Mouse (Mus musculus): ENCODE measurements around the gene Slc31a2. TPM values are rescaled to one million over a fixed set of nuclear protein-coding genes. Genes with fewer than 3 reads are reported as not detected.

Slc31a2 gene
- polyA plus RNA-seq, 1 experiment: 8.8 TPM

- 89% methylated on average over 9 of the region's 9 CpGs for WGBS
- Histone ChIP-seq H3K27ac (ENCODE audit: insufficient read depth, low read depth, low read length) (no peak overlapping the region), H3K36me3 (ENCODE audit: control insufficient read depth, insufficient read depth, low read length) (peaks cover 10% of the 10 kb centered on the region; the same call in 1 of the 2 replicates), H3K27me3 (ENCODE audit: control insufficient read depth, insufficient read depth, low read length) (no peaks in the 10 kb centered on the region), H3K4me3 (ENCODE audit: low read depth, low read length) (no peak overlapping the region), H3K4me1 (ENCODE audit: control insufficient read depth, insufficient read depth, insufficient read length, low read length) (peaks cover 2% of the 10 kb centered on the region; the same call in 1 of the 2 replicates)
- TF ChIP-seq POLR2A (IDR thresholded peaks at IDR 0.05; ENCODE audit: low read depth, low read length): no peak
- no peak for TF ChIP-seq CTCF (IDR thresholded peaks at IDR 0.05; ENCODE audit: extremely low read depth, insufficient read length, insufficient replicate concordance, low read depth, low read length)
Measured at GRCm38 (mm10) chr4:62290816-62291505, 28.6 kb downstream of the Slc31a2 start.

- TF ChIP-seq CTCF (IDR thresholded peaks at IDR 0.05; ENCODE audit: extremely low read depth, insufficient read length, insufficient replicate concordance, low read depth, low read length) (no peak), POLR2A (IDR thresholded peaks at IDR 0.05; ENCODE audit: low read depth, low read length) (no peak)
- Histone ChIP-seq H3K27ac (ENCODE audit: insufficient read depth, low read depth, low read length) (no peak overlapping the region), H3K27me3 (ENCODE audit: control insufficient read depth, insufficient read depth, low read length) (no peaks in the 10 kb centered on the region), H3K4me3 (ENCODE audit: low read depth, low read length) (no peak overlapping the region), H3K4me1 (ENCODE audit: control insufficient read depth, insufficient read depth, insufficient read length, low read length) (no peaks in the 10 kb centered on the region; the same call in 1 of the 2 replicates), H3K36me3 (ENCODE audit: control insufficient read depth, insufficient read depth, low read length) (peaks cover 21% of the 10 kb centered on the region)
- WGBS: 83% methylated on average over 8 of the region's 8 CpGs
Measured at GRCm38 (mm10) chr4:62292461-62293180, 30.3 kb downstream of the Slc31a2 start.

GRCm38 (mm10) chr4:62293219-62293861 is 31.0 kb downstream of the Slc31a2 start:
- no peaks in the 10 kb centered on the region for H3K27me3 ChIP-seq (ENCODE audit: control insufficient read depth, insufficient read depth, low read length)
- WGBS: 80% methylated on average over 10 of the region's 10 CpGs
- no peak overlapping the region for H3K4me3 ChIP-seq (ENCODE audit: low read depth, low read length)

GRCm38 (mm10) chr4:62294741-62295140 is 32.4 kb downstream of the Slc31a2 start:
- H3K4me3 ChIP-seq (ENCODE audit: low read depth, low read length): no peak overlapping the region
- WGBS: 97% methylated on average over 1 of the region's 1 CpGs
- H3K4me1 ChIP-seq (ENCODE audit: control insufficient read depth, insufficient read depth, insufficient read length, low read length): no peaks in the 10 kb centered on the region; the same call in 1 of the 2 replicates
- H3K27me3 ChIP-seq (ENCODE audit: control insufficient read depth, insufficient read depth, low read length): no peaks in the 10 kb centered on the region
- TF ChIP-seq POLR2A (IDR thresholded peaks at IDR 0.05; ENCODE audit: low read depth, low read length) (no peak), CTCF (IDR thresholded peaks at IDR 0.05; ENCODE audit: extremely low read depth, insufficient read length, insufficient replicate concordance, low read depth, low read length) (no peak)
- peaks cover 37% of the 10 kb centered on the region for H3K36me3 ChIP-seq (ENCODE audit: control insufficient read depth, insufficient read depth, low read length)
- no peak overlapping the region for H3K27ac ChIP-seq (ENCODE audit: insufficient read depth, low read depth, low read length)

More at GRCm38 (mm10) chr4:62293219-62293861, 31.0 kb downstream of the Slc31a2 start:
- TF ChIP-seq POLR2A (IDR thresholded peaks at IDR 0.05; ENCODE audit: low read depth, low read length) (no peak), CTCF (IDR thresholded peaks at IDR 0.05; ENCODE audit: extremely low read depth, insufficient read length, insufficient replicate concordance, low read depth, low read length) (no peak)
- Histone ChIP-seq H3K4me1 (ENCODE audit: control insufficient read depth, insufficient read depth, insufficient read length, low read length) (no peaks in the 10 kb centered on the region; the same call in 1 of the 2 replicates), H3K36me3 (ENCODE audit: control insufficient read depth, insufficient read depth, low read length) (peaks cover 25% of the 10 kb centered on the region), H3K27ac (ENCODE audit: insufficient read depth, low read depth, low read length) (no peak overlapping the region)

- Histone ChIP-seq H3K4me3 (ENCODE audit: low read depth, low read length) (no peak overlapping the region), H3K36me3 (ENCODE audit: control insufficient read depth, insufficient read depth, low read length) (peaks cover 60% of the 10 kb centered on the region), H3K27me3 (ENCODE audit: control insufficient read depth, insufficient read depth, low read length) (no peaks in the 10 kb centered on the region), H3K27ac (ENCODE audit: insufficient read depth, low read depth, low read length) (no peak overlapping the region), H3K4me1 (ENCODE audit: control insufficient read depth, insufficient read depth, insufficient read length, low read length) (no peaks in the 10 kb centered on the region)
- 86% methylated on average over 3 of the region's 3 CpGs for WGBS
- TF ChIP-seq CTCF (IDR thresholded peaks at IDR 0.05; ENCODE audit: extremely low read depth, insufficient read length, insufficient replicate concordance, low read depth, low read length) (no peak), POLR2A (IDR thresholded peaks at IDR 0.05; ENCODE audit: low read depth, low read length) (no peak)
Measured at GRCm38 (mm10) chr4:62297280-62298130, 35.1 kb downstream of the Slc31a2 start.

- TF ChIP-seq POLR2A (IDR thresholded peaks at IDR 0.05; ENCODE audit: low read depth, low read length): no peak
- TF ChIP-seq CTCF (IDR thresholded peaks at IDR 0.05; ENCODE audit: extremely low read depth, insufficient read length, insufficient replicate concordance, low read depth, low read length): no peak
- H3K36me3 ChIP-seq (ENCODE audit: control insufficient read depth, insufficient read depth, low read length): peaks cover 75% of the 10 kb centered on the region
- H3K4me3 ChIP-seq (ENCODE audit: low read depth, low read length): no peak overlapping the region
- H3K4me1 ChIP-seq (ENCODE audit: control insufficient read depth, insufficient read depth, insufficient read length, low read length): no peaks in the 10 kb centered on the region
- H3K27me3 ChIP-seq (ENCODE audit: control insufficient read depth, insufficient read depth, low read length): no peaks in the 10 kb centered on the region
- H3K27ac ChIP-seq (ENCODE audit: insufficient read depth, low read depth, low read length): no peak overlapping the region
- WGBS: 80% methylated on average over 2 of the region's 2 CpGs
Measured at GRCm38 (mm10) chr4:62300001-62300400, 37.6 kb downstream of the Slc31a2 start.
